Mouse (Mus musculus) adrenal gland, postnatal 4 days (tissue): Measurements from ENCODE around the gene Dmgdh. TPM values are rescaled to one million over a fixed set of nuclear protein-coding genes. Genes with fewer than 3 reads are reported as not detected.

Experiments used
- DNase-seq, 2 experiments: peaks; one replicate each; pipeline ENCODE4 v3.0.0; 2021 to 2022; ENCODE audit warnings: low spot score in 2 of 2, mixed read lengths in 2 of 2
- long read RNA-seq, 2 experiments: library from polyadenylated mRNA; stranded (forward); transcript quantifications; one replicate each; pipeline ENCODE4 v2.0.0; 2021
- total RNA-seq, 2 experiments: library from RNA; stranded (reverse); gene quantifications; 2 replicates each; pipeline ENCODE4 v1.2.3; 2021

Dmgdh gene
- total RNA-seq, result 10 to 100 TPM in 1 of 2 experiments, 1 to 10 TPM in 1; 2.2 to 14.3 TPM
- long read RNA-seq, experiment 1, transcript Dmgdh-201 (16 exons, 2,992 nt), result major isoform, 7 of 9 reads
- long read RNA-seq, experiment 1, partial matches to known transcripts, result 1 of 9 reads
- long read RNA-seq, experiment 1, other reads (novel, unspliced or antisense), result 1 of 9 reads
- long read RNA-seq, experiment 2, partial matches to known transcripts, result 0 of 2 reads
- long read RNA-seq, experiment 2, other reads (novel, unspliced or antisense), result 0 of 2 reads

- DNase-seq, result no peak
These were observed at the start of gene Dmgdh, which contains the start of gene Bhmt2 for GRCm38 (mm10) chr13:93674131-93674561. Dmgdh (plus strand) TSS chr13:93674433. Bhmt2 (minus strand) TSS chr13:93674302.

DNA sequence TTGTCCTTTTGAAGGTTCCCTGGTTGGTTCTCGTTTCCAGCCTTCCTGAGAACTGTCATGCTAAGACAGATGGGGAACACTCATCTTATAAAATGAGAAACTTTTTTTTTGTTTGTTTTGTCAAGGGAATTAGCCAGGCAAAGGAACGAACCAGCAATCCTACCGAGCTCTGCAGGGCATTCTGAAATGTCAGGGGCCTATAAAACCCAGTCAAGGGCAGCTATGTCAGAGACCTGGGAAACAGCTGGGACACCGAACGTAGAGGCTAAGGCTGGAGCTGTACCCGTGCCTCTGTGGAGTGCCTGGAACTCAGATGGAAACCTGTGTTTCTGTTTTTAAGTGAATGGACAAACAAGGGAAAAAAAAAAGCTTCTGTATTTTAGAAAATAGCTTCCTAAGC lies 45.4 kb upstream of the Dmgdh start:
- DNase-seq, result no peak

GRCm38 (mm10) chr13:93630941-93631705 lies 43.1 kb upstream of the Dmgdh start:
- DNase-seq, result no peak

DNA sequence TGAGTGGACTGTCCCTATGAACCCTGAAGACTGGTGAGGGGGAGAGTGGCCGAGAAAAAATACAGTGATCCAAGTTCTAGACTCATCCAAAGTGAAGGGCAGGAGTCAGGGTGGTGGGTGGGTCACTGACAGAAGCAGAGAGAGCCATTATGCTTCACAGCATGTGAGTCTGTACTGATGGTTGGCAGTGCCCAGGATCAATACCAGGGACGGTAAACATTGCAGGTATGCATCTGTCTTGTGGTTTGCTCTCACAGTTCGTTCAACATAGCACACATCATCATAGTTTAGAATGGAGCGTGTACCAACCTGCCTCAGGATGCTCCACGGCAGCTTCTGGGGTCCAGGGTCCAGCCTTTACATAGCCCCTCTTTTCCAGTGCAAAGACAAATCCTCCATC lies 41.3 kb upstream of the Dmgdh start:
- DNase-seq, result no peak

- no peak for DNase-seq
These were observed 37.7 kb upstream of the Dmgdh start for GRCm38 (mm10) chr13:93636561-93636960.

- DNase-seq, result no peak
These were observed 36.7 kb upstream of the Dmgdh start, which contains the start of gene Bhmt for GRCm38 (mm10) chr13:93637282-93638245. Bhmt (minus strand) TSS chr13:93637961.

- DNase-seq, result no peak
These were observed 34.6 kb upstream of the Dmgdh start for GRCm38 (mm10) chr13:93639636-93640035.

GRCm38 (mm10) chr13:93648387-93649130 lies 25.7 kb upstream of the Dmgdh start:
- DNase-seq, result no peak

GRCm38 (mm10) chr13:93653382-93653781 lies 20.9 kb upstream of the Dmgdh start:
- DNase-seq, result no peak

GRCm38 (mm10) chr13:93657941-93658340 lies 16.3 kb upstream of the Dmgdh start:
- DNase-seq, result no peak

GRCm38 (mm10) chr13:93667586-93667985 lies 6.6 kb upstream of the Dmgdh start:
- no peak for DNase-seq

- no peak for DNase-seq
These were observed 1.9 kb upstream of the Dmgdh start for GRCm38 (mm10) chr13:93672371-93672770.

DNA sequence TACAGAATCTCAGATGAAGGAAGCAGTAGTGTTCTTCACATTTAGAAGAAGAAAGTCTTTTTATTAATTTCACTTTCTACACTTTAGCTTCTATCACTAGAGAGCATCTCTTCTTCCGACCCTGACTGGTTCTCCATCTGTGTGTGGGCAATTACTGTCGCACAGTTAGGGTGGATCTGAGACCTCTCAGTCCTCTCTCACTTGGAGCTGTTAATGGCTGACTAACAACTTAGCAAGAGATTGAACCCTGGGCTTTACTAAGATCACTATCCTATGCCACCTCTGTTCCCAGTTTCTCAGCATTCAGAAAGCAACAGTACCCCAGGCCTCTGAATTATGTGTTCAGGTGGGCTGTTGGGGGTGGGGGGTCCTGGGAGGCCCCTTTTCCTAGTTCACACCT lies 937 bp upstream of the Dmgdh start:
- DNase-seq, result no peak

DNA sequence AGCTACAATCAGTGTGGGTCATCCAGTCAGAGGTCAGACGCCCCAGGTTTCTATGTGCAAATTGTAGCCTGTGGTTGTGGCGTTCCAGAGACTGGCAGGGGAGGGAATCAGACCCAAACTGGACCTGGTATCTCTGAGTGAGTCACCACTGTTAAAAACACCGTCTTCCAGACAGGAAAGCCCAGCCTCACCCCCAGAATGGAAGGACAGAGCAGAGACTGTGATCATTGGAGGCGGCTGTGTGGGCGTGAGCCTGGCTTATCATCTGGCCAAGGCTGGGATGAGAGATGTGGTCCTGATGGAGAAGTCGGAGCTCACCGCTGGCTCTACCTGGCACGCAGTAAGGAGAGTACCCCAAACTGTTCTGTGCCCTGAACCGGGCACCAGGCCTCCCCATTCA lies 2.6 kb downstream of the Dmgdh start:
- no peak for DNase-seq

- DNase-seq, result no peak
These were observed 9.1 kb downstream of the Dmgdh start for GRCm38 (mm10) chr13:93683336-93683735.

DNA sequence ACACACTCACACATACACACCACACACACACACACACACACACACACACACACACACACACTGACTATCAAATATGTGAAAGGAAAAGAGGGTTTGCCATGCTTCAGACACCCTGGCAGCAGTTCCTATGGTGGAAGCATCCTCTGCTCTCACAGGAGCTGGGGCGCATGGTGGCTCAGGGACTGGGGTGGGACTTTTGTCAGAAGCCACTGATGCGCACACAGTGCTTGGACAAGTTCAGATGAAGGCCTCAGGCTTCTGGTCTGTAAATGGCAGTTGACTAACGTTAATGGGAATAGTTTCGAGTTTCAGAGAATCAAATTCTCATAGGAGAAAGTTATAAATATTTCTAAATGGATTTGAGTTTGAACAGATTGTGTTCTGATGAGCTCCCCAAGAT lies 11.0 kb downstream of the Dmgdh start:
- DNase-seq, result no peak

GRCm38 (mm10) chr13:93687321-93687720 lies 13.1 kb downstream of the Dmgdh start:
- DNase-seq, result no peak

DNA sequence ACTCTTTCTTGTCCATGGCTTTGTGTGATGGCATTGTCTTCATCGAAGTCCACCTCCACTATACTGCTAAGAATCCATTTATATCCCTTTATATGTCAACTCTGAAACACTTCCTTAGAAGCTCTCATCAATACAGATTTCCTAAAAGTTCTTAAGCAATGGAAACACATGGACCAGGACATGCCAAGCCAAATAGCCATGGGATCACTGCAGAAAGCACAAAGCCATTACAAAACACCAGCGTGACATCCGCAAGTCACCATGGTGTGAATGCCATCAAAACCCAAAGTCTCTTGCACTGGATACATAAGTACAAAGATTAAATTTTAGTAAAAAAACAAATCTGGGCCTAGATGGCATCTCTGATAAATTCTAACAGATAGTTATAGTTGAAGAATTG lies 15.3 kb downstream of the Dmgdh start:
- DNase-seq, result no peak

- DNase-seq, result no peak
These were observed 16.6 kb downstream of the Dmgdh start for GRCm38 (mm10) chr13:93690821-93691220.

GRCm38 (mm10) chr13:93698866-93699265 lies 24.6 kb downstream of the Dmgdh start:
- DNase-seq, result no peak

- no peak for DNase-seq
These were observed 31.5 kb downstream of the Dmgdh start for GRCm38 (mm10) chr13:93705697-93706096.
